Mouse (Mus musculus) lung, adult 2 months (tissue): ENCODE measurements around the gene Fzr1.

Experiments
- CTCF ChIP-seq: fragments of 200-500 bp; IDR thresholded peaks from 2 replicates; pipeline ENCODE4 v1.5.1; 2011; ENCODE audit warnings: mild to moderate bottlenecking, low read length, control low read depth; ENCODE audit not compliant: insufficient read depth
- POLR2A ChIP-seq: fragments of 200-500 bp; IDR thresholded peaks from 2 replicates; pipeline ENCODE4 v1.6.1; 2011; ENCODE audit warnings: low read depth, mild to moderate bottlenecking, control low read depth, low read length, borderline replicate concordance; ENCODE audit errors: extremely low read depth

GRCm38 (mm10) chr10:81340551-81341332, 37.6 kb downstream of the Fzr1 start:
- TF ChIP-seq CTCF: no peak
- TF ChIP-seq POLR2A: no peak
